Mouse (Mus musculus) ES-Bruce4 (cell line): Measurements from ENCODE around the gene 4930404H24Rik. TPM values are rescaled to one million over a fixed set of nuclear protein-coding genes. Genes with fewer than 3 reads are reported as not detected.
"Not testable (repeated sequence)": the region's sequence is repeated elsewhere in the genome, so short reads cannot be mapped to it uniquely, and the experiment has no call there.

Experiments used
- H3K27ac ChIP-seq: 2 replicates; pipeline ENCODE4 v1.5.1; 2012; ENCODE audit warnings: low read length, inconsistent platforms; ENCODE audit not compliant: insufficient read depth
- H3K27me3 ChIP-seq: 2 replicates; pipeline ENCODE4 v1.6.1; 2012; ENCODE audit warnings: mild to moderate bottlenecking, low read length, inconsistent platforms; ENCODE audit not compliant: control insufficient read depth, poor library complexity, insufficient read depth, severe bottlenecking
- H3K36me3 ChIP-seq: 2 replicates; pipeline ENCODE4 v1.6.1; 2012; ENCODE audit warnings: inconsistent platforms, mild to moderate bottlenecking, low read length, moderate library complexity; ENCODE audit not compliant: control insufficient read depth, poor library complexity, insufficient read depth, severe bottlenecking
- H3K4me1 ChIP-seq: one replicate; pipeline ENCODE4 v1.8.1; 2011; ENCODE audit warnings: low read length; ENCODE audit not compliant: control insufficient read depth, insufficient read depth
- H3K4me3 ChIP-seq: 2 replicates; pipeline ENCODE4 v1.5.1; 2011; ENCODE audit warnings: low read depth, mild to moderate bottlenecking, low read length
- H3K9ac ChIP-seq: 2 replicates; pipeline ENCODE4 v1.6.1; 2012; ENCODE audit warnings: low read depth, mild to moderate bottlenecking, inconsistent platforms; ENCODE audit not compliant: poor library complexity, severe bottlenecking
- H3K9me3 ChIP-seq: replicated peaks from 2 replicates; pipeline ENCODE4 v1.6.1; 2012; ENCODE audit warnings: mild to moderate bottlenecking, low read length, inconsistent platforms; ENCODE audit not compliant: control insufficient read depth, poor library complexity, insufficient read depth, severe bottlenecking
- CTCF ChIP-seq: IDR thresholded peaks from one replicate; pipeline ENCODE4 v1.8.1; 2011; ENCODE audit warnings: low read depth, low read length
- EP300 ChIP-seq: IDR thresholded peaks from 2 replicates; pipeline ENCODE4 v1.6.1; 2011; ENCODE audit warnings: low read depth, low read length; ENCODE audit not compliant: insufficient read depth
- POLR2A ChIP-seq: IDR thresholded peaks from one replicate; pipeline ENCODE4 v1.8.1; 2011; ENCODE audit warnings: low read length; ENCODE audit not compliant: insufficient read depth
- polyA plus RNA-seq: library from polyadenylated mRNA; stranded (reverse); fragments of >200 nt; gene quantifications from 2 replicates; pipeline ENCODE4 v1.2.4, GENCODE M21; 2011; ENCODE audit warnings: low read depth; ENCODE audit not compliant: missing spikeins, insufficient read depth, insufficient read length

4930404H24Rik gene
- polyA plus RNA-seq, 1 experiment = not detected

GRCm38 (mm10) chr2:153493393-153493731 lies 772 bp downstream of the 4930404H24Rik start:
- Histone ChIP-seq H3K4me3 (peak overlapping the region; percentile 47), H3K9ac (no peak overlapping the region), H3K36me3 (no peaks in the 10 kb centered on the region), H3K9me3 (no peaks in the 10 kb centered on the region), H3K27me3 (no peaks in the 10 kb centered on the region), H3K27ac (no peak overlapping the region), H3K4me1 (peaks cover 7% of the 10 kb centered on the region)
- TF ChIP-seq EP300 (no peak), POLR2A (no peak), CTCF (no peak)

DNA sequence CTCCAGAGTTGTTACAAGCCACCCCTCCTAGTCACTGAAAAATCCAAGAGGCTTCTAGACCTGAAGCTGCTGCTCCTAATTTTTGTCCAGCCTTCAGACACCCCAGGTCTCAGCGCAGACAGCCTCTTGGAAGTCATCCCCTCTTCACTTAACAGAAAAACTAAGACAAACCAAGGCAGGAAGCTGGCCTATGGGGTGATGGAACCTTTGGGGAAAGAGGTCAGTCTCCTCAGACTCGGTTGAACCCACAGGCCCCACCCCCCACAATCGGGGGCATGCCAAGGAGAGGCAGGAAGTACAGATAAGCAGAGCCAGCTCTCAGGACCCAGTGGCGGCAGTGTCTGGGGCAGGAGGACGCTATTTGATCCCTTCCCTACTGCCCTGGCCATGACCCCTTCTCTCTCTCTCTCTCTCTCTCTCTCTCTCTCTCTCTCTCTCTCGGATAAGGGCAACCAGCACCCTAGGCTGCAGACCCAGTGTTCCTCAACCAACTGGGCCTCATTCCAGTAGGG lies 1.2 kb downstream of the 4930404H24Rik start:
- no peak overlapping the region for H3K9ac ChIP-seq

DNA sequence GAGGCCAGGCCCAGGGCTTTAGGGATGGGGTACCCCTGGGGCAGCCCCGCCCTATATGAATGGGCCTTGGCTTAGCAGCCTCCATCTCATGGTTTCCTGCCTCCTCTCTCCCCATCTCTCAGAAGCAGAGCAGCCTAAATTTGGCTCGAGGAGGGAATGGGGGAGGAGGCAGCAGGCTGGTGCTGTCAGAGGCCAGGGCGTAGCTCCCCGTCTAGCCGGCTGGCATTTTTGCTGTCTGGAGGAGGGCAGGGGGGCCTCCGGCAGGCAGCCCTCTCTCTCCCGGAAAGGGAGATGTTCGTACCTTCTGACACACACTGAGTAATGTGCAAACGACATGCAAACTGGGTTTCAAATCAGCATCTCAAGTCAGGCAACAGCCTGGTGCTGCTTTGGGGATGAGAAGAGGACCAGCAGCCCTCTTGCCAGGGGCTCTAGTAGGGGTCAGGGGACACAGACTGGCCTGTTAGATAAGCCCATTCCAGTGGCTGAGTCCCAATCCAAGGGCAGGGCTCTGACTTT lies 1.8 kb downstream of the 4930404H24Rik start:
- H3K4me1 ChIP-seq = peaks cover 7% of the 10 kb centered on the region
- no peak overlapping the region for H3K9ac ChIP-seq
- H3K9me3 ChIP-seq = no peaks in the 10 kb centered on the region
- no peak for TF ChIP-seq EP300
- TF ChIP-seq POLR2A = no peak
- no peak for TF ChIP-seq CTCF
- H3K27me3 ChIP-seq = no peaks in the 10 kb centered on the region
- no peak overlapping the region for H3K4me3 ChIP-seq
- no peaks in the 10 kb centered on the region for H3K36me3 ChIP-seq
- no peak overlapping the region for H3K27ac ChIP-seq

More for the DNA sequence above, 1.2 kb downstream of the 4930404H24Rik start:
- peaks cover 7% of the 10 kb centered on the region for H3K4me1 ChIP-seq
- TF ChIP-seq POLR2A (no peak), EP300 (no peak), CTCF (no peak)
- no peaks in the 10 kb centered on the region for H3K36me3 ChIP-seq
- no peaks in the 10 kb centered on the region for H3K27me3 ChIP-seq
- no peaks in the 10 kb centered on the region for H3K9me3 ChIP-seq
- no peak overlapping the region for H3K4me3 ChIP-seq
- no peak overlapping the region for H3K27ac ChIP-seq

DNA sequence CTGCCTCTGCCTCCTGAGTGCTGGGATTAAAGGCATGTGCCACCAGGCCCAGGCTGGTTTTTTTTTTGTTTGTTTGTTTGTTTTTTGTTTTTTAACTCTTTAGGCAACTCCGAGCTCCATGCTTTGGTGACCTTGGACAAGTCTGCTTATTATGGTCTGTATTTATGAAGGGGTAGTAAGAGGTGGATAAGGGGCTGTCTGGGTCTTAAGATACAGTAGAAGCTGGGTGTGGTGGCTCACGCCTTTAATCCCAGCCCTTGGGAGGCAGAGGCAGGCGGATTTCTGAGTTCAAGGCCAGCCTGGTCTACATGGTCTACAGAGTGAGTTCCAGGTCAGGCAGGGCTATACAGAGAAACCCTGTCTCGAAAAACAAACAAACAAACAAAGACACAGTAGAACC lies 2.8 kb downstream of the 4930404H24Rik start:
- H3K27me3 ChIP-seq, H3K9ac ChIP-seq: not testable (repeated sequence)

GRCm38 (mm10) chr2:153495818-153496217 lies 3.2 kb downstream of the 4930404H24Rik start:
- no peak overlapping the region for H3K4me3 ChIP-seq
- H3K27me3 ChIP-seq = no peaks in the 10 kb centered on the region
- no peaks in the 10 kb centered on the region for H3K9me3 ChIP-seq
- no peak overlapping the region for H3K9ac ChIP-seq
- no peak overlapping the region for H3K27ac ChIP-seq
- TF ChIP-seq POLR2A (no peak), CTCF (no peak), EP300 (no peak)
- H3K4me1 ChIP-seq = peaks cover 7% of the 10 kb centered on the region
- no peaks in the 10 kb centered on the region for H3K36me3 ChIP-seq

More for the DNA sequence above, 2.8 kb downstream of the 4930404H24Rik start:
- H3K4me1 ChIP-seq, H3K4me3 ChIP-seq, H3K9me3 ChIP-seq, H3K36me3 ChIP-seq, H3K27ac ChIP-seq: not testable (repeated sequence)

- Histone ChIP-seq H3K9me3 (no peaks in the 10 kb centered on the region), H3K36me3 (no peaks in the 10 kb centered on the region), H3K27ac (no peak overlapping the region), H3K27me3 (no peaks in the 10 kb centered on the region), H3K4me1 (peaks cover 7% of the 10 kb centered on the region), H3K9ac (no peak overlapping the region), H3K4me3 (no peak overlapping the region)
- no peak for TF ChIP-seq EP300
- TF ChIP-seq POLR2A = no peak
- TF ChIP-seq CTCF = no peak
These were observed 3.7 kb downstream of the 4930404H24Rik start for GRCm38 (mm10) chr2:153496301-153496700.
